Mouse (Mus musculus) 3134 (cell line): Measurements from ENCODE around the gene Lgmn.

Experiments used
- DNase-seq: peaks from one replicate; pipeline ENCODE4 v3.0.0-alpha.2; 2011; ENCODE audit warnings: low spot score; ENCODE audit not compliant: insufficient read length; ENCODE audit errors: extremely low read depth

Gene Lgmn

GRCm38 (mm10) chr12:102439632-102440023 lies at the start of gene Lgmn:
TSS of gene Lgmn (minus strand) at chr12:102439813.
- DNase-seq: peak; percentile 95

GRCm38 (mm10) chr12:102484946-102485345 lies 45.3 kb upstream of the Lgmn start:
- no peak for DNase-seq

GRCm38 (mm10) chr12:102480481-102480880 lies 40.9 kb upstream of the Lgmn start:
- DNase-seq: no peak

- no peak for DNase-seq
Measured at GRCm38 (mm10) chr12:102474411-102474810, 34.8 kb upstream of the Lgmn start.

- DNase-seq: peak; percentile 97
Measured at GRCm38 (mm10) chr12:102468894-102469764, 29.5 kb upstream of the Lgmn start, which contains the start of gene Golga5. TSS of gene Golga5 (plus strand) at chr12:102469135.

DNA sequence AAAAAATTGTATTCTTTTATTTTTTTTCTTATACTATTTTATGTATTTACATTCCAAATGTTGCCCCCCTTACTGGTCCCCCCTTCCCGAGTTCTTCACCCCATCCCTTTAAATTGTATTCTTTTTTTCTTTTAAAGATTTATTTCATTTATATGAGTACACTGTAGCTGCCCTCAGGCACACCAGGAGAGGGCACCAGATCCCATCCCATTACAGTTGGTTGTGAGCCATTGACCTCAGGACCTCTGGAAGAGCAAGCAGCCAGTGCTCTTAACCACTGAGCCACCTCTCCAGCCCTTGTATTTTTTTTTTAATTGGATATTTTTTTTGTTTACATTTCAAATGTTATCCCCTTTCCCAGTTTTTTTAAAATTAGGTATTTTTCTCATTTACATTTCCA lies 28.5 kb upstream of the Lgmn start:
- no peak for DNase-seq

GRCm38 (mm10) chr12:102464650-102465049 lies 25.0 kb upstream of the Lgmn start:
- DNase-seq: no peak

- peak; percentile 16 for DNase-seq
Measured at GRCm38 (mm10) chr12:102461177-102461576, 21.6 kb upstream of the Lgmn start.

DNA sequence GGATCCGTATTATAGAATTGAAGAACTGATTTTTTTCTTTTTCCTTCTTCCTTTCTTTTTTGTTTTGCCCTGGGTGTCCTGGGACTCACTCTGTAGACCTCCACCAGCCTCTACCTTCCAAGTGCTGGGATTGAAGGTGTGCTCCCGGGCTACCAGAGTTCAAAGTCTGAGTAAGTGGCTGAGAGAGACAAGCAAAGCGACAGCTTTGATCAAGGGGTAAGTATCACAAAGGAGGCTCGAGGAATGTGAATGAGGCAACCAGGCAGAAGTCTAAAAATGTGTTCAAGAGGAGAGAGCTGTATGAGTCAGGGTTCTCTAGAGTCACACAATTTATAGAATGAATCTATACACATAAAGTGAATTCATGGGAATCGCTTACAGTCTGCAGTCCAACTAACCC lies 20.4 kb upstream of the Lgmn start:
- DNase-seq: no peak

GRCm38 (mm10) chr12:102456467-102457193 lies 17.0 kb upstream of the Lgmn start:
- no peak for DNase-seq

DNA sequence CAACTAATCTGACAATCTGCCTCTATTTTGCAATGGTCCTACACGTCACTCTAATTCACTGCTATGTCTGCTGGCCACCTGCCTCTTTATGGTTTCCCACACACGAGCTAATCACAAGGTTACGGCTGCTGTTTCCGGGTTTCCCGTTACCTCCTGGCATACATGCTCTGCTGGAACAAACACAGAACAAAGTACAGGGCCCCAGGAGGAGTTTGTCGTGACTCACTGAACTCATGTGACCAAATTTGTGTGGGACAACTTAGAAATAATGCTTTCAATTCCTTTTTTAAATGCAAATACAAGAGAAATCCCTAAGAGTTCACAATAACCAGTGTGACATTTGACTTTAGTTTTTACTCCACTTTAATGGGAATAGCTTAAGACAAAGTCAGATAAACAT lies 14.0 kb upstream of the Lgmn start:
- peak; percentile 42 for DNase-seq

DNA sequence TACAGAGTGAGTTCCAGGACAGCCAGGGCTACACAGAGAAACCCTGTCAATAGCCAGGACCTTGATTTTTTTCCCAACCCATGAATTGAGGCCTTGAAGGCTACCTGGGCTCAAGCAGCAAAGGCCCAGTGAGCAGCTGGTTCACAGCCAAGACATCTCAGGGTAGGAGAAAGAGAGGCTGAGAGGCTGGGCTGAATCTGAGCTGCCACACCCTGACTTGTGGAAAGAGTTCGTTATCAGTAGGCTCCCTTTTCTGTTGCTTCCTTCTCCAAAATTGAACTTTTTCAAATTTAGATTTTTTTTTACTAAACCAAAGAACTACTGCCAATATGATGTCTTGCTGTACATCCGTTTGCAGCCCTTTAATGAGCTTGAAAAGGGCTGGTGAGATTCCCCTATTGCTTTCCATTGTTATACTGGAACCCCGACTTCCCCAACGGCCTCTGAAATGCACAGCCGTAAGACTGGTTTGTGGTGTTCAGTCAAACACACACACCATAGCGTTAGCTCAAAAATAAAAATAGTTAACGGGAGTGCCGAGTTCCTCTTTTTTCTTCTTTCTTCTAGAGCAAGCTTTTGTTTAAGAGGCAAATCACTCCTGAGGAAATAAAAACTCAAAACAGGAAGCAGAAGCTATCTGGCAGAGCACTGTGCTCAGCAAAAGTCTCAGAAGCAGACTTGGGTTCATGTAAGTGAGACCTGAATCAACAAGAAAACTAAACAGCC lies 11.7 kb upstream of the Lgmn start:
- no peak for DNase-seq

DNA sequence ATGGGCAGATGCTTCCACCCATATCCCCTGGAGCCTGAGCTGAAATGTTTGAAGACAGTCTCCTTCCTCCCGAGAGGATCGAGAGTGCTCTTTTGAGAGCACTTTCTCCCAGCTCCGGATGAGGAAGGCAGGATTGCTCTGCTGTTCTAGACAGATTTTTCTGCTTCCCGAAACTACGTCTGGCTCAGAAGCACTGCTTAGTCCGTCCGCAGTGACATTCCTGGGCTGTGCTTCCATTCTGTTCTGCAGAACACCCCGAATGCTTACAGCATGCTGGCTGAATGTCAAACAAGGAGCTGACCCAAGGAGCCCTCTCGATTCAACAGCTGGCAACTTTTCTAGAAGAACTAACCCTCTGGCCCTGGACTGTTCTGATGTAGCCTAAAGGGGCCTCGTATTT lies 10.8 kb upstream of the Lgmn start:
- no peak for DNase-seq

GRCm38 (mm10) chr12:102445436-102445835 lies 5.8 kb upstream of the Lgmn start:
- DNase-seq: no peak

- no peak for DNase-seq
Measured at GRCm38 (mm10) chr12:102443676-102444075, 4.1 kb upstream of the Lgmn start.

- no peak for DNase-seq
Measured at GRCm38 (mm10) chr12:102442639-102443038, 3.0 kb upstream of the Lgmn start.

DNA sequence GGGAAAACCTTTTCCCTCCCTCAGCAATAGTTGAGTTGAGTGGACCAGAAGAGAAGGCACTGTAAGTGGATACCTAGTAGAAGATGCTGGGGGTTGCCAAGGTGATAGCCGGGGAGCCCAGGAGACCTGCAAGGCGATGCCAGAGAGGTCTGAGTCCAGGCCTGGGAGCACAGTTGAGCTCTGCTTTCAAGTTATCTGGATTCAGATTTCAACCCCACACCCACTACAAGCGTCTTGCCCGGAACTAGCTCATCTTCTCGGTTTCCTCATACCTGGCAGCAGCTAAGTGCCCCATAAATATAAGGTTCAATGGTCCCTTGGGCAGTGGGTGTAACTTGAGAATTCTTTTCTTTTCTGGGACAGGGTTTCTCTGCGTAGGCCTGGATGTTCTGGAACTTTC lies 1.5 kb upstream of the Lgmn start:
- no peak for DNase-seq

DNA sequence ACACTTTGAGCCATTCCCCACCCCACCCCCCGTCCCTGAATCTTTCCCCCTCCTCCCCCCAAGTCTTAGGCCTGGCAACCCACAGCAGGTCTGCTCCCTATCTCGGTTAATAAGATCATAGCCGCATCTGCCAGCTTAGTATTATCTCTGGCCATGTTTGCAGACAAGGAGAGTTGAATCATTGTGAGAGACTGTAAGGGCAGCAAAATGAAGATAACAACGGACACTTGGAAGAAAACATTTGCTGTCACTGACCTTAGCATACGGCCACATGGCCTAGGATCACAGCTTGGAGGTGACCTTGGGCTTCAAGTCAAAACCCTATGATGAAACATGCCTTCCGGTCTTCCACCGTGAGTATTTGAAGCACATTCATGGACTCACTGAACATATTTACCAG lies 938 bp upstream of the Lgmn start:
- no peak for DNase-seq

DNA sequence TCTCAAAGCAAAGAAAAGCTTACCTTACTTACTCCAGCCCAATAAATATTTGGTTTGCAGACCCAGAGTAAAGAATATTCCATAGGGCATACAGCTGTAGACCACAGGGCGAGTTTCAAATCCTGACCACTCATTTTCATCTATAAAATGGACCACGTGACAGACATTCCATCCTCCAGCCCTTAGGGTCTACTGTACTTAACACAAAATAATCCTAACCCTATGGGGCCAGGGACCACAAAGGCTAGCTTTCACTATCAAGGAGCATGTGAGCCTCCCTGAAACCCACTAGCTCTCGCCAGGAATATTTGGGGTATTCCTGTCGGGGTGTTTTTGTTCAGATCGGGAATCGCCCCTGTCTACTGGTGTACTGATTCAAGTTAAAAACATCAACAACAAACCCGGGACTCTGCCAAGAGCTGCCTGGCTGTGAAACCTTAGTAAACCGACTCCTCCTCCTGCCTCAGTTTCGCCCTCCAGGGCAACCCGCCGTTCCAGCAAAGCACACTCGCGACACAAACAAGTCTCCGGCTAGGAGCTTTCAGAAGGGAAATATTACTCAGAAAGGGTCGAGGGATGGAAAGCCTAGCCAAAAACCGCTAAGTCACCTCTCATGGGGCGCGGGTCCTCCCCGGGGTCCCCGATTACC lies 506 bp downstream of the Lgmn start:
- DNase-seq: no peak

GRCm38 (mm10) chr12:102437952-102438351 lies 1.7 kb downstream of the Lgmn start:
- no peak for DNase-seq
